Mouse (Mus musculus) myocyte (in vitro differentiated cells): ENCODE results near the gene E2f3. TPM values are rescaled to one million over a fixed set of nuclear protein-coding genes. Genes with fewer than 3 reads are reported as not detected.

Experiments used
- H3K27me3 ChIP-seq: one replicate; pipeline ENCODE4 v1.6.1; 2011; ENCODE audit not compliant: control insufficient read depth, insufficient read depth, insufficient read length
- H3K36me3 ChIP-seq: one replicate; pipeline ENCODE4 v1.6.1; 2011; ENCODE audit not compliant: control insufficient read depth, insufficient read depth
- H3K4me2 ChIP-seq: one replicate; pipeline ENCODE4 v1.6.1; 2011; ENCODE audit warnings: low read depth, control low read depth
- H3K4me3 ChIP-seq: one replicate; pipeline ENCODE4 v1.5.1; 2011; ENCODE audit warnings: mild to moderate bottlenecking, control low read depth, moderate library complexity
- H3K79me2 ChIP-seq: one replicate; pipeline ENCODE4 v1.6.1; 2011; ENCODE audit not compliant: control insufficient read depth, insufficient read depth
- H3ac ChIP-seq: one replicate; pipeline ENCODE4 v1.6.1; 2011; ENCODE audit not compliant: control insufficient read depth, insufficient read length
- CEBPB ChIP-seq: IDR thresholded peaks from 2 replicates; pipeline ENCODE4 v1.6.1; 2011; ENCODE audit warnings: mild to moderate bottlenecking, moderate library complexity; ENCODE audit not compliant: poor library complexity, insufficient read depth, severe bottlenecking
- E2F4 ChIP-seq: IDR thresholded peaks from one replicate; pipeline ENCODE4 v1.6.1; 2011; ENCODE audit warnings: mild to moderate bottlenecking, control low read depth, moderate library complexity; ENCODE audit not compliant: insufficient read depth
- MAX ChIP-seq: IDR thresholded peaks from one replicate; pipeline ENCODE4 v1.6.1; 2011; ENCODE audit warnings: low read depth, mild to moderate bottlenecking, control low read depth
- MYOD1 ChIP-seq, 3 experiments: IDR thresholded peaks; one replicate each; pipeline ENCODE4 v1.6.1; 2011; ENCODE audit warnings: control low read depth in 2 of 3, low read depth in 2 of 3, mild to moderate bottlenecking in 2 of 3, moderate library complexity in 1 of 3; ENCODE audit not compliant: insufficient read length in 2 of 3, control insufficient read depth in 1 of 3
- MYOG ChIP-seq, 3 experiments: IDR thresholded peaks; one replicate each; pipeline ENCODE4 v1.6.1; 2011; ENCODE audit warnings: control low read depth in 2 of 3, low read depth in 2 of 3, mild to moderate bottlenecking in 2 of 3; ENCODE audit not compliant: insufficient read length in 2 of 3, control insufficient read depth in 1 of 3, insufficient read depth in 1 of 3
- POLR2A ChIP-seq: IDR thresholded peaks from one replicate; pipeline ENCODE4 v1.6.1; 2011; ENCODE audit warnings: low read depth, mild to moderate bottlenecking, control low read depth, moderate library complexity; ENCODE audit not compliant: insufficient read length
- POLR2AphosphoS2 ChIP-seq: IDR thresholded peaks from one replicate; pipeline ENCODE4 v1.6.1; 2011; ENCODE audit warnings: low read depth, control low read depth; ENCODE audit not compliant: insufficient read length
- REST ChIP-seq: IDR thresholded peaks from one replicate; pipeline ENCODE4 v1.6.1; 2011; ENCODE audit warnings: mild to moderate bottlenecking, control low read depth, moderate library complexity; ENCODE audit not compliant: insufficient read depth, insufficient read length
- SRF ChIP-seq: IDR thresholded peaks from one replicate; pipeline ENCODE4 v1.6.1; 2011; ENCODE audit warnings: low read depth; ENCODE audit not compliant: control insufficient read depth, insufficient read length
- TCF12 ChIP-seq: IDR thresholded peaks from one replicate; pipeline ENCODE4 v1.6.1; 2011; ENCODE audit warnings: mild to moderate bottlenecking, control low read depth; ENCODE audit not compliant: poor library complexity, insufficient read depth, severe bottlenecking
- TCF3 ChIP-seq: IDR thresholded peaks from one replicate; pipeline ENCODE4 v1.6.1; 2011; ENCODE audit warnings: low read depth, control low read depth; ENCODE audit not compliant: insufficient read length
- USF1 ChIP-seq: IDR thresholded peaks from one replicate; pipeline ENCODE4 v1.6.1; 2011; ENCODE audit warnings: low read depth, mild to moderate bottlenecking, control low read depth, moderate library complexity
- polyA plus RNA-seq: library from polyadenylated mRNA; unstranded; fragments of >200 nt; fragmentation: generic; extraction: Trizol; gene quantifications from one replicate; pipeline ENCODE4 v1.2.1, GENCODE M21; 2012; ENCODE audit warnings: missing spikeins

The E2f3 gene
- polyA plus RNA-seq, 1 experiment = 5.6 TPM

GRCm38 (mm10) chr13:29973610-29974009 lies 12.3 kb downstream of the E2f3 start:
- no peaks in the 10 kb centered on the region for H3K27me3 ChIP-seq
- H3K36me3 ChIP-seq = peaks cover 7% of the 10 kb centered on the region
- TF ChIP-seq MYOG (IDR thresholded peaks at IDR 0.05; ENCODE audit: control insufficient read depth in 1 of 3, insufficient read depth in 1 of 3, insufficient read length in 2 of 3, low read depth in 2 of 3) (no peak), POLR2AphosphoS2 (no peak), MYOD1 (IDR thresholded peaks at IDR 0.05; ENCODE audit: control insufficient read depth in 1 of 3, insufficient read length in 2 of 3, low read depth in 2 of 3) (no peak), POLR2A (no peak), CEBPB (no peak), TCF12 (no peak), TCF3 (no peak), E2F4 (no peak), SRF (no peak), MAX (no peak), REST (no peak), USF1 (no peak)
- H3ac ChIP-seq = no peak overlapping the region
- H3K79me2 ChIP-seq = peaks cover 100% of the 10 kb centered on the region
- no peak overlapping the region for H3K4me3 ChIP-seq
- H3K4me2 ChIP-seq = no peak overlapping the region

DNA sequence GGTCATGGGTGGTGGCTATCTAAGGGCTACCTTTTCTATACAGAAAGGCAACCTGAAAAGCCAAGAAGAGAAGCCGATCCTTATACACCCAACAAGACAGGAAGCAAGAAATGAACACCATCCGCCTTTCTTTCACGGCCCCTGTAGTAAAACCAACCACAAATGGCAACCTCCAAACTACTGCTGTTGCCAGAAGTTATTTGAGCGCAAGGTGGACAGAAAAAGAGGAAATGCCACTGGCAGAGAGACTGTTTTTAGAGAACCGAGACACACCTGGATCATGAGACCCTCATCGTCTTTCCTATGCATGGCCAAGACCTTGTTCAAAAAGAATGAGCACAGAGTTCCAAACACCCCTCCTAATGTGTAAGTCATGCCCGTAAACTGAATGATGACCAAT lies 15.5 kb downstream of the E2f3 start:
- Histone ChIP-seq H3K4me3 (no peak overlapping the region), H3K36me3 (peaks cover 14% of the 10 kb centered on the region), H3K79me2 (peaks cover 98% of the 10 kb centered on the region), H3K27me3 (no peaks in the 10 kb centered on the region), H3K4me2 (no peak overlapping the region), H3ac (no peak overlapping the region)
- TF ChIP-seq MYOG (IDR thresholded peaks at IDR 0.05; ENCODE audit: control insufficient read depth in 1 of 3, insufficient read depth in 1 of 3, insufficient read length in 2 of 3, low read depth in 2 of 3) (no peak), REST (no peak), POLR2AphosphoS2 (no peak), CEBPB (no peak), MYOD1 (IDR thresholded peaks at IDR 0.05; ENCODE audit: control insufficient read depth in 1 of 3, insufficient read length in 2 of 3, low read depth in 2 of 3) (no peak), TCF3 (no peak), POLR2A (no peak), SRF (no peak), E2F4 (no peak), TCF12 (no peak), USF1 (no peak), MAX (no peak)

DNA sequence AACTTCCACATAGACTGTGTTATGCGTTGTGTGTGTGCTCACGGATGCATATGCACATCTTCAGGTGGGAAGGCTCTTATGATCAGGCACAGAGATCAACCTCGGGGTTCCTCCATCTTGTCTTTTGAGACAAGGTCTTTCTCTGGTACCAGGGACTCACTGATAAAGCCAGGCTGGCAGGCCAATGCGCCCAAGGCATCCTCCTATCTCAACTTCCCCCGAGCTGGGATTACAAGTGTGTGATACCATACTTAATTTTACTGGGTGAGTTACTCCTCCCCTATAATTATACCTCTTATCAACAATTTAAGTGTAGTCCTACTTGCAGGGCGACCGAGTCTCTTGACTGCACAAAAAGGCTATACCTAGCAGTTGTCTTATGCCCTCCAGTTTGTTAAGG lies 17.2 kb downstream of the E2f3 start:
- Histone ChIP-seq H3K4me2 (no peak overlapping the region), H3K79me2 (peaks cover 98% of the 10 kb centered on the region), H3ac (no peak overlapping the region), H3K36me3 (peaks cover 14% of the 10 kb centered on the region), H3K4me3 (no peak overlapping the region), H3K27me3 (no peaks in the 10 kb centered on the region)
- TF ChIP-seq REST = no peak
- no peak for TF ChIP-seq MAX
- TF ChIP-seq POLR2AphosphoS2 = no peak
- TF ChIP-seq E2F4 = no peak
- TF ChIP-seq MYOD1 (IDR thresholded peaks at IDR 0.05; ENCODE audit: control insufficient read depth in 1 of 3, insufficient read length in 2 of 3, low read depth in 2 of 3) = no peak
- TF ChIP-seq CEBPB = no peak
- no peak for TF ChIP-seq MYOG (IDR thresholded peaks at IDR 0.05; ENCODE audit: control insufficient read depth in 1 of 3, insufficient read depth in 1 of 3, insufficient read length in 2 of 3, low read depth in 2 of 3)
- no peak for TF ChIP-seq SRF
- no peak for TF ChIP-seq POLR2A
- no peak for TF ChIP-seq TCF3
- TF ChIP-seq TCF12 = no peak
- TF ChIP-seq USF1 = no peak

DNA sequence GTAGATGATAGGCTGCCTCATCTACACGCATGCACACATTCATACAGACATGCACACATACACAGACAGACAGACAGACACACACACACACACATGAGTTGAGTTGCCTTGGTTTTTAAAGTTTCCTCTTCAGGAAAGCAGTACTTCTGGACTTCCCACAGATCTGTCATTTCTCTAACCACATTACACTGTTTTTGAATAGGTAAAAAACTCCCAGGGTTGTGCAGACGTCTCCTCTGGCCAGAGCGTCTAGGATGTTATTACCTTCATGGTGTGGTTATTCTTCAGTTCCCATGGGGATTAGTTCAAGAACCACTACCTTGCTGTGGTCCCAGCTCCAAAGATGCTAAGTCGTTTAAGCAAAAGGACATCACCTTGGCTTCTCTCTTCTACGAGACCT lies 18.5 kb downstream of the E2f3 start:
- Histone ChIP-seq H3ac (no peak overlapping the region), H3K4me3 (no peak overlapping the region), H3K4me2 (no peak overlapping the region), H3K79me2 (peaks cover 98% of the 10 kb centered on the region), H3K36me3 (peaks cover 14% of the 10 kb centered on the region), H3K27me3 (no peaks in the 10 kb centered on the region)
- TF ChIP-seq CEBPB (no peak), TCF12 (no peak), TCF3 (no peak)

GRCm38 (mm10) chr13:29966966-29967365 lies 18.9 kb downstream of the E2f3 start:
- TF ChIP-seq SRF = no peak
- no peak for TF ChIP-seq POLR2A
- TF ChIP-seq POLR2AphosphoS2 = no peak
- no peak overlapping the region for H3K4me2 ChIP-seq

More at GRCm38 (mm10) chr13:29966966-29967365, 18.9 kb downstream of the E2f3 start:
- H3K4me3 ChIP-seq = no peak overlapping the region
- no peak overlapping the region for H3ac ChIP-seq
- H3K27me3 ChIP-seq = no peaks in the 10 kb centered on the region
- peaks cover 17% of the 10 kb centered on the region for H3K36me3 ChIP-seq
- peaks cover 98% of the 10 kb centered on the region for H3K79me2 ChIP-seq
